Mouse (Mus musculus) forebrain, embryonic 15.5 days (tissue): ENCODE results near the gene Rbbp9. TPM values are rescaled to one million over a fixed set of nuclear protein-coding genes. Genes with fewer than 3 reads are reported as not detected.

Source experiments
- polyA plus RNA-seq: library from polyadenylated mRNA; unstranded; fragments of >200 nt; fragmentation: Nextera tagmentation; extraction: Ambion mirVana; gene quantifications from 2 replicates; pipeline ENCODE4 v1.2.1, GENCODE M21; 2015

Rbbp9 gene
- polyA plus RNA-seq, 1 experiment from 2014 or later = 59.3 TPM

Other genes with a start within 250 kb of the Rbbp9 start
- gene Ovol2, start 218.7 kb downstream of the Rbbp9 start, polyA plus RNA-seq = not detected in 2 replicates
- gene Kat14, start 181.9 kb downstream of the Rbbp9 start, polyA plus RNA-seq = 28.3 and 28.6 TPM in 2 replicates
- gene Pet117, start 181.9 kb downstream of the Rbbp9 start, polyA plus RNA-seq = 1.6 TPM in 1 of 2 replicates, not detected in the other
- 4.5 and 5.2 TPM in 2 replicates for gene Dzank1, start 23.5 kb downstream of the Rbbp9 start, polyA plus RNA-seq
- 30.5 and 31.7 TPM in 2 replicates for gene Polr3f, start 23.2 kb downstream of the Rbbp9 start, polyA plus RNA-seq
- gene Sec23b, start 5.4 kb upstream of the Rbbp9 start, polyA plus RNA-seq = 69.9 and 72.9 TPM in 2 replicates
- gene Smim26, start 43.2 kb upstream of the Rbbp9 start, polyA plus RNA-seq = 53.5 and 56.9 TPM in 2 replicates
- gene Dtd1, start 49.0 kb upstream of the Rbbp9 start, polyA plus RNA-seq = 63.4 and 67.8 TPM in 2 replicates